Mouse (Mus musculus) midbrain, embryonic 13.5 days (tissue): ENCODE results near the gene Mdk. TPM values are rescaled to one million over a fixed set of nuclear protein-coding genes. Genes with fewer than 3 reads are reported as not detected.

Experiments
- ATAC-seq: fragments of 200-750 bp; cut with Nextera tagmentation; 2 replicates; pipeline ENCODE4 v1.8.0; 2017; ENCODE audit warnings: mild to moderate bottlenecking, moderate TSS enrichment, moderate library complexity
- H3K27ac ChIP-seq: fragments of 300-500 bp; sonication (generic); 2 replicates; pipeline ENCODE4 v1.5.1; 2015; ENCODE audit warnings: inconsistent platforms, mild to moderate bottlenecking, moderate library complexity
- H3K27me3 ChIP-seq: fragments of 300-500 bp; sonication (generic); 2 replicates; pipeline ENCODE4 v1.6.1; 2015; ENCODE audit warnings: mild to moderate bottlenecking, inconsistent platforms
- H3K36me3 ChIP-seq: fragments of 300-500 bp; sonication (generic); 2 replicates; pipeline ENCODE4 v1.6.1; 2015; ENCODE audit warnings: mild to moderate bottlenecking, inconsistent platforms
- H3K4me1 ChIP-seq: fragments of 300-500 bp; sonication (generic); replicated peaks from 2 replicates; pipeline ENCODE4 v1.6.1; 2015; ENCODE audit warnings: inconsistent platforms
- H3K4me2 ChIP-seq: fragments of 300-500 bp; sonication (generic); replicated peaks from 2 replicates; pipeline ENCODE4 v1.6.1; 2015; ENCODE audit warnings: moderate library complexity, mild to moderate bottlenecking, inconsistent platforms
- H3K4me3 ChIP-seq: fragments of 300-500 bp; sonication (generic); replicated peaks from 2 replicates; pipeline ENCODE4 v1.5.1; 2015; ENCODE audit warnings: mild to moderate bottlenecking, inconsistent platforms
- H3K9ac ChIP-seq: fragments of 300-500 bp; sonication (generic); replicated peaks from 2 replicates; pipeline ENCODE4 v1.6.1; 2015; ENCODE audit warnings: mild to moderate bottlenecking, inconsistent platforms
- H3K9me3 ChIP-seq: fragments of 300-500 bp; sonication (generic); 2 replicates; pipeline ENCODE4 v1.6.1; 2016; ENCODE audit warnings: mild to moderate bottlenecking, inconsistent platforms
- WGBS: fragments of 180-500 bp; shearing (Covaris S2); methylation state at CpG from one replicate; pipeline ENCODE4 v1.1.7; 2015; 5-methylcytosine and 5-hydroxymethylcytosine counted together
- polyA plus RNA-seq: library from polyadenylated mRNA; unstranded; fragments of >200 nt; fragmentation: Nextera tagmentation; extraction: Ambion mirVana; gene quantifications from 2 replicates; pipeline ENCODE4 v1.2.1, GENCODE M21; 2015

Mdk gene
- polyA plus RNA-seq, 1 experiment from 2014 or later, result 354 TPM

DNA sequence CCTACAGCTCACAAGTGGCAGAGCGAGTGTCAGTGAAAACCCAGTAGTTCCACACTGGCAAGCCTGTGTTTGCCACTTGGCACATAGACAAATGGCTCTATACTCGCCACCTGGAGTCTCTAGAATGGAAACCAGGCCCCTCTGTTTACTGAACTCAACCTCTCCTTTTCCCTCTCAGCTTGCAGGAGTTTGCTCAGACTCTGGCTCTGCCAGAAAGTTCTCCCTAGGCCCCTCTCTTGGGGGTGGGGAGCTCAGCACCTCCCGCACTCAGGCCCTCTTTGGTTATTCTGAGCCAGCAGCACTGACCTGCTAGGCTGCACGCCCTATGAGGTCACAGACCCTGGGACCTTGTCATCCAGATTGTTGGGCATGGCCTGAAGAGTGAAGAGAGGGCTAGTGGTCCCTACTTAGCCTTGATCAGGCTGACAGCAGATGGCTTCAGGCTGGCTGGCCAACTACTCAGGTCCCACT lies 23.1 kb upstream of the Mdk start:
- ATAC-seq, result no peak
- H3K27ac ChIP-seq, result no peak overlapping the region
- 91% methylated on average over 4 of the region's 4 CpGs for WGBS
- no peak overlapping the region for H3K4me3 ChIP-seq
- no peaks in the 10 kb centered on the region for H3K36me3 ChIP-seq
- no peaks in the 10 kb centered on the region for H3K9me3 ChIP-seq
- no peak overlapping the region for H3K9ac ChIP-seq
- H3K4me1 ChIP-seq, result peaks cover 41% of the 10 kb centered on the region
- no peak overlapping the region for H3K4me2 ChIP-seq
- no peaks in the 10 kb centered on the region for H3K27me3 ChIP-seq

DNA sequence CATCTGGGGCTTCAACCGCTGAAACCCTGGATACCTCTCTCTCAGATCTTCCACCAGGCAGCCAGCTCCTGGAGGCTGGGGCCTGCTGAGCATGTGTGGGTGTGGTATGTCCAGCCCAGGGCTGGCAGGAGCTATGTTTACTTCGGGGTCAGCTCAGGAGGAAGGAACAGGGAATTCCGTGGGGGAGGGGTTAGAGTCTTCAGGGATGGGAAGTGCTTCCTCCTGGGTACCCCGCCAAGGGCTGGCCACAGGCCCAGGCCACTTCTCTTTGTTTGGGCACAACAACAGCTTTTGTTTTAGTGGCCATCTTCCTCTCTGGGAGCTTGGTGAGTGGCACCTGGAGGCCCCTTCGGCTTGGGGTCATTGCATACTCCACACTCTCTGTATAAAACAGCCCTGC lies 21.7 kb upstream of the Mdk start:
- H3K27ac ChIP-seq, result no peak overlapping the region
- 32% methylated on average over 5 of the region's 5 CpGs for WGBS
- H3K4me1 ChIP-seq, result peaks cover 41% of the 10 kb centered on the region

DNA sequence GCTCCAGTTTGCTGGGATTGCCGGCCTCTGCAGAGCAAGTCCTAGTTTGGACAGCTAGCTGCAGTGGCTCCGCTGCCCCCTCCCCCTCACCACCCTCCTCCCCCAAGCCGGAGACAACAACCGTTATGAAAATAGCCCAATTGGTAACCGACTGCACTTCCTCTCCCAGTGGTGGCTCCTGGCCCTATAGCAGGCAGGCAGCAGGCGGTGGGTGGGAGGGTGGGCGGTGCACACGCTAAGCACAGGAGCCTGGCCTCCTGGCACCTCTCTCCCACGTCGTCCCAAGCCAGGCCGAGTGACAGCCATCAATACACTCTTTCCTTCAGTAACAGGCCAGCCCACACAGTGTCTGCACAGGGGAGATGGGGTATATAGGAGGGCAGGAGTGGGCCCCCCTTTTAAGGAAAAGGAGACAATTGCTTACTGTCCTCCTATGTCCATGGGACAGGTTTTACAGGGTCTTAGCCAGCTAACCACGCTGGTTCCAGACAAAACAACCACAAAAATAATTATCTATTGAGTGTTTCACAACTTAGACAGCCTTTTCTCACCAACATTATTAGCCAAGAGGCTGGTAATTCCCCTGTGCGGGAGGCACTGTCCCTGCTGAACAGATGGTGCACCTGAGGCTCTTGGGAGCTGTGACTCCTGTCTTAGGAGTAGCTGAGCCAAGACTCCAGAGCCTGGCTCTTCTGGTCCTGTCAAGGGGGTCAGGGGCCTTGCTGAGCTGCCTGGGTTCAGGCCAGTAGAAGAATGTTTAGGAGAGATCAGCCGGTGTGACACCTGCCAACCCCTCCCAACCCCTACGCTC lies 18.4 kb upstream of the Mdk start:
- Histone ChIP-seq H3K36me3 (no peaks in the 10 kb centered on the region), H3K27ac (peak overlapping the region; percentile 64), H3K4me1 (peaks cover 47% of the 10 kb centered on the region), H3K9ac (peak overlapping the region; percentile 44; the same call in 1 of the 2 replicates), H3K9me3 (no peaks in the 10 kb centered on the region), H3K4me3 (no peak overlapping the region; the same call in 1 of the 2 replicates), H3K4me2 (peak overlapping the region; percentile 33), H3K27me3 (no peaks in the 10 kb centered on the region)
- peak; percentile 55 for ATAC-seq
- 18% methylated on average over 15 of the region's 15 CpGs for WGBS

More for the DNA sequence above, 21.7 kb upstream of the Mdk start:
- no peak overlapping the region for H3K4me2 ChIP-seq
- no peak overlapping the region; the same call in 1 of the 2 replicates for H3K9ac ChIP-seq
- no peaks in the 10 kb centered on the region for H3K36me3 ChIP-seq
- H3K4me3 ChIP-seq, result no peak overlapping the region
- no peaks in the 10 kb centered on the region for H3K27me3 ChIP-seq
- no peaks in the 10 kb centered on the region for H3K9me3 ChIP-seq
- no peak for ATAC-seq

DNA sequence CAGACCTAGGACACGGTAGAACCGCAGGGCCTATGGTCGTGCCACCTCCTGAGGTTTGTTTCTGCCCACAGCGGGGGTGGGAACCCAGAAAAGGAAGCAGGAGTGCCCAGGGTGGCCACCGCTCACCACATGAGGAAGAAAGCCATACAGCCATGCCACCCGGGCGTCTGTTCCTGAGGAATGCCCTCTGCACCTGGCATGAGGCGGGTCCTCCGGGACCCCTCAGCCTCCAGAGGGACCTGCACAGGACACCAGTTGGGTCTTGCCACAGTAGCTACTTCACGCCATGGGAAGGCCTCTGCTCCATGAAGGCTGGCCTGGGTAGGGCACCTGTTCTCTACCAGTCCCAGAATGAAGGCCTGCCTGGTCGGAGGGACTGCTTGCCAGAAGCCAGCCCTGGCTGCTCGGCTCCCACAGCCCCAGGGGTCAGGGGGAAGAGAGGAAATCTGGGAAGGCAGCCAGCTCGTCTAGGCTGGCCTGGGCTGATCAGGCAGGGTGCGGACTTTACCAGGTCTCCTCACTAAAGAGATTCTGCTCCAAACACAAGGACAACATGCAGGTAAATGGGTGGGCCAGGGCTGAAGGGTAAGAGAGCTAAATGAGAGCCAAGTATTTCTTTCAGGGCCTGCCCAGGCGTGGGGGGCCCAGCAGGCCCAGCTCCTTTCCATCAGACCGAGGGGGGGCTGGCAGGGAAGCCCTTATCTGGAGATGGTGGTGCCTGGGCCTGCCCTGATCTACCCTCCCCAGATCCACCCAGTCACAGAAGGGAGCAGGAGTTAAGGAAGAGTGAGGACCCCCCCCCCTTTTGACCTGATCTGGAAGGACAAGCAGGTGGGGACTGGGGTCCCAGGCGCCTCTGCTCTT lies 17.5 kb upstream of the Mdk start:
- peak overlapping the region; percentile 33 for H3K4me2 ChIP-seq
- peak; percentile 50 for ATAC-seq
- no peak overlapping the region; the same call in 1 of the 2 replicates for H3K4me3 ChIP-seq
- no peaks in the 10 kb centered on the region for H3K9me3 ChIP-seq
- H3K27ac ChIP-seq, result peak overlapping the region; percentile 64
- WGBS, result 71% methylated on average over 17 of the region's 17 CpGs
- no peaks in the 10 kb centered on the region for H3K27me3 ChIP-seq
- H3K9ac ChIP-seq, result peak overlapping the region; percentile 44; the same call in 1 of the 2 replicates
- no peaks in the 10 kb centered on the region for H3K36me3 ChIP-seq
- peaks cover 53% of the 10 kb centered on the region for H3K4me1 ChIP-seq

DNA sequence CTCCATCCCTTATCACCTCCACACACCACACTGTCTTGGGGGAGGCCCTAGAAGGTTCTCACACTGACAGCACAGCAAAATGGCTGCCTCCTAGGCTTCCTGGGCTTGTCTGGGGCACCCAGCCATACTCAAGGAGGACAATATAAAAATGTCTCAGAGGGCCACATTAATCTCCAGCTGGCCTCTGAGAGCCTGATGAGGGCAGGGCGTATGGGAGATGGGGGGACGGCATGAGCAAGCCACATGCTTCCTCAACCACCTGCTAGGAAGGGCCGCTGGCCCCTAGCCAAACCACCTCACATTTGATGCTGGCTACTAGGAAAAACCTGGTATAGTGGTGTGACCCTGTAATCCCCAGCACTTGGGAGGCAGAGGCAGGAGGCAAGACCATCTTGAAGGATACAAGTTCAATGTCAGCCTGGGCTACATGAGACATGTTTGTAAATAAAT lies 16.7 kb upstream of the Mdk start:
- Histone ChIP-seq H3K9ac (no peak overlapping the region), H3K4me1 (peaks cover 53% of the 10 kb centered on the region), H3K27ac (no peak overlapping the region), H3K36me3 (no peaks in the 10 kb centered on the region), H3K4me2 (no peak overlapping the region), H3K27me3 (no peaks in the 10 kb centered on the region), H3K4me3 (no peak overlapping the region), H3K9me3 (no peaks in the 10 kb centered on the region)
- ATAC-seq, result no peak
- 74% methylated on average over 3 of the region's 3 CpGs for WGBS

DNA sequence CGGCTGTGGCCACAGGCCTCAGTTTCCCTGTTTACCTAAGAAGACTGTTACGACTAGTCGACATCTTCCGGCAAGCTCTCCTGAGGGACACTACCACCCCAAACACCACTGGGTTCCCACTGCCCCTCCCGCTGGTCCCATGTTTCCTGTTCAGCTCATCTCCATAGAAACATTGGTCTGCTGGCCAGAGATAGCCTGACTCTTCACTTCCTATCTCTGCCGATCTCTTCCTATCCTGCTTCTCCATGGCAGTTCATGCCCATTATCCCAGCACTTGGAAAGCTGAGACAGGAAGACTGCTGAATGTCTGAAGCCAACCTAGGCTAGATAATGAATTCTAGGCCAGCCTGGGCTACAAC lies 16.0 kb upstream of the Mdk start:
- no peak overlapping the region for H3K9ac ChIP-seq
- no peaks in the 10 kb centered on the region for H3K36me3 ChIP-seq
- no peaks in the 10 kb centered on the region for H3K27me3 ChIP-seq
- no peaks in the 10 kb centered on the region for H3K9me3 ChIP-seq
- no peak overlapping the region for H3K4me3 ChIP-seq
- H3K27ac ChIP-seq, result peak overlapping the region; percentile 57
- WGBS, result 81% methylated on average over 6 of the region's 6 CpGs
- peaks cover 53% of the 10 kb centered on the region for H3K4me1 ChIP-seq
- no peak for ATAC-seq
- no peak overlapping the region for H3K4me2 ChIP-seq

DNA sequence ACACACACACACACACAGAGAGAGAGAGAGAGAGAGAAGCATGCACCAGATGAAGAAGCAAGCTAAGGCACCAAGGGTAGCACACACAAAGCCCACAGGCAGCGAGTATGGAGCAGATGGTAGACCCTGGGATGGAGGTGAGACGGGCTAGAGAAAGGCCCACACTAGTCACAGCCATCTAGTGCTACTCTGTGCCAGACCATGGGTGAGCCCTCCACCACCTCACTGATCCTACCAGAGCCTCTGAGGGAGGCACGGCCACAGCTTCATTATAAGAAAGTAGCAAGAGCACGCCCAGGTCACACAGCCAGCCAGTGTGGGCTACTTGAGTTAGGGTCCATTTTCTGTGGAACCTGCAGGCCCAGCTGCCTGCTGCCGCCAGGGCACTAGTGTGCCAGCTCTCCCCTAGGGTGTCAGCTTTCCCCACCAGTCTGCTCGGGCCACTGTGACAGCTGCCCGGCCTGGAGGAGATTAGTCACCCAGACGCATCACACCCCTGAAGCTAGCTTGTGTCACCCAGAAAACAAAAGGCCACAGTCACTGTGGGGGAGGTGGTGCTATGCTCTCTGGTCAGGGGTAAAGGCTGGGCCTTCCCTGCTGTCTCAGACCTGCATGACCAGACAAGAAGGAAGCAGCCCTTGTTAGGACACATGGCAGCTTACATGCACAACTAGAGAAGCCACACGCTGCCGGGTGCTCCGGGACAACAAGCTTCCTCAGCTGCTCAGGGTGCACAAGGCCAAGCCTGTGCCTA lies 15.5 kb upstream of the Mdk start:
- ATAC-seq, result 0 out of 2 replicates have a peak, but pooled peaks have one; percentile 5
- H3K4me2 ChIP-seq, result no peak overlapping the region
- H3K4me3 ChIP-seq, result no peak overlapping the region

DNA sequence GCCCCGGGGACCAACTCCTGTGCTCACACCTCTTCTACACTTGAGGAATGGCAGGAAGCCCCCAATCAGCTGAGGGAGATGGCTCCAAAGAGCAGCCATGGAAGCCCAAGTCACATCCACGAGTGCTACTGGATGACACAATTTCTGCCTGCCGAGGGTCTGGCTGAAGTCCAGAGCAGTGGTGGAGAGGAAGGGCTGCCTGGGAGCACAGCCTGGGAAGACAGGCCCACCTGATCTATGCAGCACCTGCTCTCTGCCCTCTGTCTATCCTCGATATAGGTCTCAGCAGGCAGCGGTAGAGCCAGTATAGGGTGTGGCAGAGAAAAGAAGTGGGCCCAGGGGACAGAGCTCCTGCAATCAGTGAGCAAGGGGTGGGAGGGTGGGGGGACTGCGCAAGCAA lies 14.7 kb upstream of the Mdk start:
- WGBS, result 62% methylated on average over 6 of the region's 6 CpGs
- Histone ChIP-seq H3K36me3 (no peaks in the 10 kb centered on the region), H3K4me1 (peaks cover 53% of the 10 kb centered on the region), H3K9me3 (no peaks in the 10 kb centered on the region), H3K9ac (no peak overlapping the region), H3K27me3 (no peaks in the 10 kb centered on the region), H3K4me2 (no peak overlapping the region), H3K4me3 (no peak overlapping the region), H3K27ac (no peak overlapping the region)
- no peak for ATAC-seq

More for the DNA sequence above, 15.5 kb upstream of the Mdk start:
- 0 out of 2 replicates have a peak overlapping the region, but pooled peaks have one; percentile 12 for H3K9ac ChIP-seq
- H3K27ac ChIP-seq, result peak overlapping the region; percentile 57
- WGBS, result 50% methylated on average over 11 of the region's 11 CpGs
- peaks cover 53% of the 10 kb centered on the region for H3K4me1 ChIP-seq
- H3K36me3 ChIP-seq, result no peaks in the 10 kb centered on the region
- no peaks in the 10 kb centered on the region for H3K27me3 ChIP-seq
- no peaks in the 10 kb centered on the region for H3K9me3 ChIP-seq

DNA sequence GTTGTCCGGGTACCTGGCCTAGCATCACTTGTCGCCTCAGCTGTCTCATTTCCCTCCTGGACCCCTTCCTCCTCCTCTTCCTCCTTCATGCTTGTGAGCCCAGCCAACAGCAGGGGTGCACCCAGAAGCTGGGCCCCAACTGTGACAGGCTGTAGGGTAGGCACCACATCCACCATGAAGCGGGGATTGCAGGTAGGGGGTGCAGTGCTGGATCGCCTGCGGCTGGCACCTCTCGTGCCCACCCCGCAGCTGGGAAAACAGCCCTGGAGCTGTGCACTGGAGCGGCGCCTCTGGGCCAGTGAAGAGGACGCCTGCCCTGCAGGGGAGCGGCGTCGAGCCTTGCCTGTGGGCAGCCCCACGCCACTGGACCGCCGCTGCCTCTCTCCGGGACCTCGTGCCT lies 13.4 kb upstream of the Mdk start, which contains the start of gene Gm9821:
Gene Gm9821 (plus strand): TSS at position 221 of the 400 bp plus-strand sequence.
- no peaks in the 10 kb centered on the region for H3K9me3 ChIP-seq

DNA sequence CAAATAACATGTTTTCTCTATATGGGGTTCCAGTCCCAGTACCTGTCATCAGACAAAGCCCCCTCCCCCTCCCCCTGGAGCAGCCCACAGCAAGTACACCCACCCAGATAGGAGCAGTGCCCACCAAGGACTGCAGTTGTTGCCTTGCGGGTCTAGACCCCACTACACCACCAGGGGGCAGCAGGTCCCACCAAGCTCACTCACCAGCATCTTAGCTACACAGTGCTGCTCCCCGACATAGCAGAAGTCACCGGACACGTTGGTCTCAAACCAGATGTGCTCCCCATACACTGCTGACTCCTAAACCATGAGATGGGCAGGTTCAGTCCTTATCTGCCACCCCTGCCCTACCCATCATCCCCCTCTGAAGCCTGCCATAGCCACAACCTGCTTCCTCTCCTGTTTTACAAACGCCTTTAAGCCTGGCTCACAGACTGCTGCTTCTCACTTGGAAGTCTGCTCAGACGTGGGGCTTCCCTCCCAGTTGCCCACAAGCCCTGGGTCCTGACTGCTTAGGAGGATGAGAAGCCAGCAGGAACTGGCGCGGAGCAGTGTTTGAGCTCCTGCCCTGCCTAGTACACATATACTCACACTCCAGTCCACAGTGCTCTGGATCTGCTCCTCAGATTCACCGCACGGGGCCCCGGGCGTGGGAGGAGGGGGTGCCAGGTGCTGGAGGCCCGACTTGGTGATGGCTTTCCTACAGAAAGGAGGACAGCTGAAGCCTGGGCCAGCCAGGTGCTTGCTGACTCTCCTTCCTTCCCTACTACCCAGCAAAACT lies 12.3 kb upstream of the Mdk start:
- no peak overlapping the region for H3K27ac ChIP-seq
- peaks cover 15% of the 10 kb centered on the region for H3K36me3 ChIP-seq
- no peak overlapping the region for H3K4me2 ChIP-seq
- H3K4me3 ChIP-seq, result no peak overlapping the region
- H3K9ac ChIP-seq, result 0 out of 2 replicates have a peak overlapping the region, but pooled peaks have one; percentile 3
- WGBS, result 51% methylated on average over 13 of the region's 13 CpGs
- no peaks in the 10 kb centered on the region for H3K27me3 ChIP-seq
- H3K4me1 ChIP-seq, result peaks cover 38% of the 10 kb centered on the region
- no peaks in the 10 kb centered on the region for H3K9me3 ChIP-seq
- peak; percentile 76 for ATAC-seq

More for the DNA sequence above, 13.4 kb upstream of the Mdk start, which contains the start of gene Gm9821:
- H3K27ac ChIP-seq, result no peak within 1 kb of the TSS
- H3K4me3 ChIP-seq, result no peak within 1 kb of the TSS
- 0 out of 2 replicates have a peak within 1 kb of the TSS, but pooled peaks have one; percentile 3 for H3K9ac ChIP-seq
- H3K27me3 ChIP-seq, result no peaks in the 10 kb centered on the region
- peaks cover 49% of the 10 kb centered on the region for H3K4me1 ChIP-seq
- no peak within 1 kb of the TSS for H3K4me2 ChIP-seq
- H3K36me3 ChIP-seq, result peaks cover 4% of the 10 kb centered on the region; the same call in 1 of the 2 replicates
- 80% methylated on average over 18 of the region's 18 CpGs for WGBS
- ATAC-seq, result no peak

DNA sequence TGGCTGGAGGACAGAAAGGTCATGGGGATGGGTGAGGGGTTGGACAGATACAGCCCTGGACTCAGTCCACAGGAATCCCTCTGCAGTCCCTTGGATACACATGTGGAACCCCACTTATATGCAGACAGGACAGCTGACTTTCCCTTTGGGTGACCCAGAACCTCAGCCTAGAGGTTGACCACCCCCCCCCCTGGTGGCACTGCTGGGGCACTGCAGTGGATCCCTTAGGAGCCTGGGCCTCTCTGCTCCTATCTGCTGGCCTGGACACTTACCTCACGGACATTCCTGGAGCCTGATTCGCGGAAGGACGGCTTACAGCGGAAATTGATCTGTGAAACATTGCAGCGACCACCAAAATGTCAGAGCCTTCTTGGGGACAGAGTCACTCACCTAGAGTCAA lies 10.3 kb upstream of the Mdk start:
- Histone ChIP-seq H3K4me2 (no peak overlapping the region), H3K27ac (no peak overlapping the region), H3K36me3 (peaks cover 36% of the 10 kb centered on the region), H3K9me3 (no peaks in the 10 kb centered on the region), H3K4me3 (no peak overlapping the region), H3K27me3 (no peaks in the 10 kb centered on the region), H3K4me1 (peaks cover 20% of the 10 kb centered on the region), H3K9ac (no peak overlapping the region)
- ATAC-seq, result no peak
- WGBS, result 77% methylated on average over 6 of the region's 6 CpGs
